Mouse (Mus musculus) midbrain, postnatal 0 days (tissue): Measurements from ENCODE around the gene Dhx34. TPM values are rescaled to one million over a fixed set of nuclear protein-coding genes. Genes with fewer than 3 reads are reported as not detected.
"Not testable (repeated sequence)": the region's sequence is repeated elsewhere in the genome, so short reads cannot be mapped to it uniquely, and the experiment has no call there.

Experiments used
- ATAC-seq: fragments of 200-750 bp; cut with Nextera tagmentation; 2 replicates; pipeline ENCODE4 v1.8.0; 2017; ENCODE audit warnings: moderate number of reproducible peaks, mild to moderate bottlenecking, moderate TSS enrichment, moderate library complexity; ENCODE audit not compliant: low FRiP score
- DNase-seq: peaks from one replicate; pipeline ENCODE4 v3.0.0-alpha.2; 2015; ENCODE audit warnings: low spot score
- H3K27ac ChIP-seq: fragments of 300-500 bp; sonication (generic); 2 replicates; pipeline ENCODE4 v1.5.1; 2014; ENCODE audit warnings: low read depth, mild to moderate bottlenecking, low read length, mixed read lengths
- H3K27me3 ChIP-seq: fragments of 300-500 bp; sonication (generic); 2 replicates; pipeline ENCODE4 v1.6.1; 2014; ENCODE audit warnings: low read length, control low read depth, mixed read lengths; ENCODE audit not compliant: insufficient read depth
- H3K36me3 ChIP-seq: fragments of 300-500 bp; sonication (generic); 2 replicates; pipeline ENCODE4 v1.6.1; 2014; ENCODE audit warnings: low read length, control low read depth, mixed read lengths; ENCODE audit not compliant: insufficient read depth
- H3K4me1 ChIP-seq: fragments of 300-500 bp; sonication (generic); 2 replicates; pipeline ENCODE4 v1.6.1; 2014; ENCODE audit warnings: mild to moderate bottlenecking, control low read depth, antibody characterized with exemption, low read length, mixed read lengths; ENCODE audit not compliant: insufficient read depth
- H3K4me2 ChIP-seq: fragments of 300-500 bp; sonication (generic); 2 replicates; pipeline ENCODE4 v1.6.1; 2014; ENCODE audit warnings: low read depth, mild to moderate bottlenecking, low read length, mixed read lengths; ENCODE audit not compliant: poor library complexity, severe bottlenecking
- H3K4me3 ChIP-seq: fragments of 300-500 bp; sonication (generic); 2 replicates; pipeline ENCODE4 v1.5.1; 2014; ENCODE audit warnings: low read depth, mild to moderate bottlenecking, low read length, moderate library complexity
- H3K9ac ChIP-seq: fragments of 300-500 bp; sonication (generic); replicated peaks from 2 replicates; pipeline ENCODE4 v1.6.1; 2014; ENCODE audit warnings: mild to moderate bottlenecking, low read length, moderate library complexity, mixed read lengths; ENCODE audit not compliant: poor library complexity, severe bottlenecking
- H3K9me3 ChIP-seq: fragments of 300-500 bp; sonication (generic); 2 replicates; pipeline ENCODE4 v1.6.1; 2016; ENCODE audit warnings: low read length, control low read depth
- CTCF ChIP-seq: IDR thresholded peaks from 2 replicates; pipeline ENCODE4 v1.5.1; 2016; ENCODE audit warnings: antibody characterized with exemption, mild to moderate bottlenecking
- WGBS: fragments of 180-500 bp; shearing (Covaris S2); extraction: QIAGEN DNeasy Blood & Tissue Kit; methylation state at CpG from one replicate; pipeline ENCODE4 v1.1.7; 2014; 5-methylcytosine and 5-hydroxymethylcytosine counted together
- polyA plus RNA-seq: library from polyadenylated mRNA; unstranded; fragments of >200 nt; fragmentation: Nextera tagmentation; extraction: Ambion mirVana; gene quantifications from 2 replicates; pipeline ENCODE4 v1.2.1, GENCODE M21; 2015
- total RNA-seq: library from RNA; depleted of rRNA; stranded (reverse); fragments of >200 nt; gene quantifications from 2 replicates; pipeline ENCODE4 v1.2.3, GENCODE M21; 2014

The Dhx34 gene
- total and polyA plus RNA-seq, 2 experiments from 2014 or later, result 9.3 to 18.3 TPM

GRCm38 (mm10) chr7:16261097-16261496 is 39.3 kb upstream of the Dhx34 start:
- H3K4me3 ChIP-seq, result no peak overlapping the region
- no peak overlapping the region for H3K4me2 ChIP-seq
- TF ChIP-seq CTCF, result no peak
- H3K27ac ChIP-seq, result no peak overlapping the region
- DNase-seq (no peak), ATAC-seq (no peak)
- no peak overlapping the region for H3K9ac ChIP-seq
- WGBS, result 95% methylated on average over 1 of the region's 1 CpGs
- H3K4me1 ChIP-seq, result no peaks in the 10 kb centered on the region
- H3K9me3 ChIP-seq, result no peaks in the 10 kb centered on the region
- H3K27me3 ChIP-seq, result no peaks in the 10 kb centered on the region
- no peaks in the 10 kb centered on the region for H3K36me3 ChIP-seq

DNA sequence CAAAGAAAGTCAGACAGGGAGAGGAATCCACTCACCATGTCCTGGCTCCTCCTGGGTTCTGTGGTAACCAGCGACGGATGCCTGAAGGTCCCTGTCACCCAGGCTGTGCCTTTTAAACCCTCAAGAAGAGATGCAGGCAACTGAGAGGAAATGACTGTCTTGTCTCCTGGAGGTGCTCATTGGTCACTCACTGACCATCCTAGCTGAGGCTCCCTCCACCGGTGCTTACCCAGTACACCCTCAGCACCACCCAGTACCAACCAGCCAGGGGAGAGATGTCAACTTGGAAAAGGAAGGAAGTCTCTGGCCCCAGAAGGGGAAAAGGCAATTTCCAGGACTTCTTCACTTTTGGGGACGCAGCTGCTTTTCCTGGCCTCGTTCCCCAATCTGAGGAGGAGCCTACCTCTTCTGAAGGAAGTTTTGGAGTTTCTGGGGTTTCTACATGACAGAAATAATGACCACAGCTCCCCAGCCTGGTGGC is 37.3 kb upstream of the Dhx34 start, which contains the start of gene C5ar1:
Gene C5ar1, minus strand, starts transcription at position 431 of the 481 bp plus-strand sequence.
- DNase-seq (no peak), ATAC-seq (no peak)
- TF ChIP-seq CTCF, result no peak
- no peak within 1 kb of the TSS for H3K4me2 ChIP-seq
- WGBS, result 93% methylated on average over 5 of the region's 5 CpGs
- no peaks in the 10 kb centered on the region for H3K27me3 ChIP-seq
- no peaks in the 10 kb centered on the region for H3K9me3 ChIP-seq
- H3K36me3 ChIP-seq, result no peaks in the 10 kb centered on the region
- no peak within 1 kb of the TSS for H3K9ac ChIP-seq
- H3K27ac ChIP-seq, result no peak within 1 kb of the TSS
- H3K4me3 ChIP-seq, result no peak within 1 kb of the TSS
- no peaks in the 10 kb centered on the region for H3K4me1 ChIP-seq

DNA sequence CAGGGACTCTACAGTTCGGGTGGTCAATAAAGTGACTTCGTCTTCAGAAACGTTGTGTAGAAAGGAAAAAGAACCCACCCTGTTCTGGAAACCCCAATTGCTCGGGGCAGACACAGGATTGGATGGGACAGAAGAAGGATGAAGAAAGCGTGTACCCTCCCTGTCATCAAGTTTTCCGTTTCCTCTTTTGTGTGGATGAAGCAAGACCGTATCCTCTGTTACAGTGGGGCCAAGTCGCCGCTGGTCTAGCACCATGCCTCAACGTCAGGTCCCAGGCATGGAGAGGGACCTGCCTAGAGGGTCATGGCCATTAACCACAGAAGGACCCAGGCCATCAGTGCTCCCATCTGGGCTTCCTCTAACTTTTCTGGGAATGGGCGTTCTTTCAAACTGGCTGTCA is 36.0 kb upstream of the Dhx34 start:
- no peaks in the 10 kb centered on the region for H3K4me1 ChIP-seq
- H3K9me3 ChIP-seq, result no peaks in the 10 kb centered on the region
- no peak overlapping the region for H3K4me2 ChIP-seq
- no peaks in the 10 kb centered on the region for H3K27me3 ChIP-seq
- TF ChIP-seq CTCF, result no peak
- no peak for DNase-seq
- WGBS, result 90% methylated on average over 11 of the region's 11 CpGs
- H3K9ac ChIP-seq, result no peak overlapping the region
- no peaks in the 10 kb centered on the region for H3K36me3 ChIP-seq
- H3K4me3 ChIP-seq, result no peak overlapping the region
- H3K27ac ChIP-seq, result no peak overlapping the region
- no peak for ATAC-seq

DNA sequence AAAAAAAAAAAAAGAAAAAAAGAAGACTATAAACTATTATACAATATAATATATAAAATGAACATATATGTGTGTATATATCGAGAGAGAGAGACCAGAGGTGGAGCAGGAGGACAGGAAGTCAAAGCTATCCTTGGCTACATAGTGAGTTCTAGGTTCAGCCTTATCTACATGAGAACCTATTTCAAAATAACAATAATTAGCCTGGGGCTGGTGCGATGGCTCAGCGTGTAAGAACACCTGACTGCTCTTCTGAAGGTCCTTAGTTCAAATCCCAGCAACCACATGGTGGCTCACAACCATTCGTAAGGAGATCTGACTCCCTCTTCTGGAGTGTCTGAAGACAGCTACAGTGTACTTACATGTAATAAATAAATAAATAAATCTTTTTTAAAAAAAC is 34.1 kb upstream of the Dhx34 start:
- H3K4me1 ChIP-seq, H3K36me3 ChIP-seq, H3K9me3 ChIP-seq, H3K27ac ChIP-seq, DNase-seq, H3K4me2 ChIP-seq, H3K9ac ChIP-seq, H3K27me3 ChIP-seq, H3K4me3 ChIP-seq, ATAC-seq: not testable (repeated sequence)
- WGBS, result 85% methylated on average over 4 of the region's 4 CpGs

- TF ChIP-seq CTCF, result no peak
- H3K36me3 ChIP-seq, result no peaks in the 10 kb centered on the region
- no peak overlapping the region for H3K4me3 ChIP-seq
- H3K4me2 ChIP-seq, result no peak overlapping the region
- 60% methylated on average over 4 of the region's 4 CpGs for WGBS
- no peak overlapping the region for H3K27ac ChIP-seq
- DNase-seq, result no peak
- ATAC-seq, result no peak
- no peak overlapping the region for H3K9ac ChIP-seq
- no peaks in the 10 kb centered on the region for H3K9me3 ChIP-seq
- H3K4me1 ChIP-seq, result no peaks in the 10 kb centered on the region
- no peaks in the 10 kb centered on the region for H3K27me3 ChIP-seq
Measured at GRCm38 (mm10) chr7:16254195-16254594, 32.4 kb upstream of the Dhx34 start.

GRCm38 (mm10) chr7:16250687-16251086 is 28.9 kb upstream of the Dhx34 start:
- WGBS, result 86% methylated on average over 5 of the region's 5 CpGs
- Histone ChIP-seq H3K9ac (no peak overlapping the region), H3K4me1 (no peaks in the 10 kb centered on the region), H3K4me2 (no peak overlapping the region), H3K36me3 (no peaks in the 10 kb centered on the region), H3K9me3 (no peaks in the 10 kb centered on the region), H3K4me3 (no peak overlapping the region), H3K27me3 (no peaks in the 10 kb centered on the region), H3K27ac (no peak overlapping the region)
- ATAC-seq, result no peak
- DNase-seq, result no peak
- no peak for TF ChIP-seq CTCF
